ENCODE assay signal across 8 mouse cellular contexts in the genomic region with DNA sequence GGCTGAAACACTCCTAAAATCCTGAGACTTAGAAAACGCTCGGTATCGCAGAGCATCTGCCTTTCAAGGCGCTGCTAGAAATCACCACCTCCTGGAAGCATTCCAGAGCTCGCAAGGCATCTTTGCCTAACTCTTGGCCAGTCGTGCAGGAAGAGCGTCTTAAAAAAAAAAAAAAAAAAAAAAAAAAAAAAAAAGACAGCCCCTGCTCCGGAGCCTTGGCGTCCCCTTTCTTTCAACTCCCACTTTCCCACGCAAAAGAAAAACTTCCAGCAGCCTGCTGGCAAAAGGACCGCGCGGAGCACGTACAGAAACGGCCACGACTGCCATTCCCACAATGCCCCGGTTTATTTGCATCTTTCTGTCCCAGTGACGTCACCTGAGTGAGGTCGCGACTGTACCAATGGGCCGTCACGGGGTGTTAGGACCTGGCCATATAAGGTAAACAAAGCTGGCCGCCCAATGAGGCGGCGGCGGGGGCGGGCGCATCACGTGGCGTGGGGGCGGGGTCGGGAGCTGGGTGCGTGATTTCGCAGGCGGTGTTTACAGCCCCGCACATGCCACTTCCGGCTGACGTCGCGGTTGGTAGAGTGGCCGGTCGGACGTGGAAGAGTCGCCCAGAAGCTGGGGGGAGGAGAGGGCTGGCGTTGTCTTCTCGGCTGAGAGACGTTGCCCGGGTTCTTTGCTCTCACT. TPM values are rescaled to one million over a fixed set of nuclear protein-coding genes. Genes with fewer than 3 reads are reported as not detected.
A peak's percentile ranks its signal among the peaks of the same experiment; 100 is the strongest.
DNase-seq lines count a peak whose midpoint lies in the region; ATAC-seq and TF ChIP-seq lines count a peak whose summit lies in the region.

A gene (minus strand): TSS at position 180 of the 690 bp plus-strand sequence.

- peak within 1 kb of the TSS; percentile 100 for H3K27ac ChIP-seq in cortical plate, adult 2 months (ENCODE audit: insufficient read depth, low read length)

- no peaks in the 10 kb centered on the region for H3K27me3 ChIP-seq in megakaryocyte, embryonic 14.5 days (replicated peaks)

- TF ChIP-seq POLR2A in cortical plate, adult 2 months (IDR thresholded peaks at IDR 0.05; ENCODE audit: extremely low read depth, insufficient read depth, low read length) = peak; percentile 79

- peak within 1 kb of the TSS; percentile 87 for H3K4me3 ChIP-seq in cortical plate, adult 2 months (ENCODE audit: insufficient read depth, low read length)
- H3K4me3 ChIP-seq in megakaryocyte, embryonic 14.5 days (replicated peaks) = peak within 1 kb of the TSS; percentile 93

- peak; percentile 95 to 96 for DNase-seq in gastrocnemius, adult 8-10 months (ENCODE audit: low spot score in 2 of 2)
- DNase-seq in hindlimb bud, embryonic 11.5 days (ENCODE audit: extremely low spot score, low read depth, low spot score) = peak; percentile 98
- DNase-seq in left cerebral cortex, adult 8-10 months (ENCODE audit: low spot score in 2 of 2) = peak; percentile 87 to 100
- DNase-seq in right cerebral cortex, postnatal 10 days (ENCODE audit: low spot score in 2 of 2) = peak; percentile 99 to 100
- DNase-seq in urinary bladder, postnatal 25 days (ENCODE audit: low spot score) = peak; percentile 93

- peaks cover 25% of the 10 kb centered on the region for H3K36me3 ChIP-seq in megakaryocyte, embryonic 14.5 days (replicated peaks; ENCODE audit: low read length)

- H3K4me1 ChIP-seq in cortical plate, adult 2 months (ENCODE audit: control insufficient read depth, insufficient read depth, low read length) = peaks cover 7% of the 10 kb centered on the region; the same call in 1 of the 2 replicates
- peaks cover 75% of the 10 kb centered on the region for H3K4me1 ChIP-seq in megakaryocyte, embryonic 14.5 days

- H3K9me3 ChIP-seq in megakaryocyte, embryonic 14.5 days = no peaks in the 10 kb centered on the region

- no peak for TF ChIP-seq CTCF in cortical plate, adult 2 months (IDR thresholded peaks at IDR 0.05; ENCODE audit: extremely low read depth, insufficient read depth, low read length)

- ATAC-seq in activated CD4-positive, CD25-positive, alpha-beta regulatory T cell, adult 4 months = peak; percentile 72

RNA-seq across cellular contexts. Expression of the gene that starts here (rescaled TPM):
- polyA plus RNA-seq in activated CD4-positive, CD25-positive, alpha-beta regulatory T cell, adult 4 months (2017; shearing (Covaris generic)) = 10 to 100 TPM; 26.7 to 26.8 TPM
- 58.4 and 59.4 TPM in 2 replicates for polyA plus RNA-seq in cortical plate, adult 2 months (2012; rRNA removed)
- total RNA-seq in gastrocnemius, adult 8-10 months (2022) = 10 to 100 TPM; 28.6 to 40.8 (median 34.3) TPM
- total RNA-seq in left cerebral cortex, adult 8-10 months (2022) = 10 to 100 TPM; 74.5 to 92.0 (median 80.8) TPM
- polyA plus RNA-seq in megakaryocyte, embryonic 14.5 days (2012; ENCODE audit: insufficient read depth, low replicate concordance) = 336 and 551 TPM in 2 replicates

Comparison
In these comparisons a context has a peak if more than half of its experiments do, and no peak if none do; other contexts are left out.
1. Peak in every context shown above with its lines: DNase-seq, ATAC-seq, H3K4me3 ChIP-seq and H3K27ac ChIP-seq.